Mouse (Mus musculus) hindbrain, embryonic 14.5 days (tissue): ENCODE data around the gene Pecr. TPM values are rescaled to one million over a fixed set of nuclear protein-coding genes. Genes with fewer than 3 reads are reported as not detected.
"Not testable (repeated sequence)": the region's sequence is repeated elsewhere in the genome, so short reads cannot be mapped to it uniquely, and the experiment has no call there.

Source experiments
- ATAC-seq: fragments of 200-750 bp; cut with Nextera tagmentation; 2 replicates; pipeline ENCODE4 v1.8.0; 2017; ENCODE audit warnings: moderate number of reproducible peaks, mild to moderate bottlenecking, moderate TSS enrichment, moderate library complexity; ENCODE audit not compliant: low FRiP score
- DNase-seq: peaks from one replicate; pipeline ENCODE4 v3.0.0-alpha.2; 2015; ENCODE audit warnings: low spot score
- H3K27ac ChIP-seq: fragments of 300-500 bp; sonication (generic); 2 replicates; pipeline ENCODE4 v1.5.1; 2014; ENCODE audit warnings: mild to moderate bottlenecking, moderate library complexity
- H3K27me3 ChIP-seq: fragments of 300-500 bp; sonication (generic); 2 replicates; pipeline ENCODE4 v1.6.1; 2014; ENCODE audit warnings: mild to moderate bottlenecking, low read length, mixed read lengths; ENCODE audit not compliant: control insufficient read depth, insufficient read depth
- H3K36me3 ChIP-seq: fragments of 300-500 bp; sonication (generic); replicated peaks from 2 replicates; pipeline ENCODE4 v1.6.1; 2014; ENCODE audit not compliant: control insufficient read depth, insufficient read depth
- H3K4me1 ChIP-seq: fragments of 300-500 bp; sonication (generic); replicated peaks from 2 replicates; pipeline ENCODE4 v1.6.1; 2014; ENCODE audit warnings: antibody characterized with exemption, low read length, mixed read lengths; ENCODE audit not compliant: control insufficient read depth, insufficient read depth
- H3K4me2 ChIP-seq: fragments of 300-500 bp; sonication (generic); replicated peaks from 2 replicates; pipeline ENCODE4 v1.6.1; 2014; ENCODE audit warnings: mild to moderate bottlenecking, moderate library complexity
- H3K4me3 ChIP-seq: fragments of 300-500 bp; sonication (generic); replicated peaks from 2 replicates; pipeline ENCODE4 v1.5.1; 2014; ENCODE audit warnings: mild to moderate bottlenecking, low read length
- H3K9ac ChIP-seq: fragments of 300-500 bp; sonication (generic); 2 replicates; pipeline ENCODE4 v1.6.1; 2014
- H3K9me3 ChIP-seq: fragments of 300-500 bp; sonication (generic); 2 replicates; pipeline ENCODE4 v1.6.1; 2016; ENCODE audit warnings: low read length; ENCODE audit not compliant: control insufficient read depth
- WGBS: fragments of 180-500 bp; shearing (Covaris S2); extraction: QIAGEN DNeasy Blood & Tissue Kit; methylation state at CpG from one replicate; pipeline ENCODE4 v1.1.7; 2014; 5-methylcytosine and 5-hydroxymethylcytosine counted together
- polyA plus RNA-seq: library from polyadenylated mRNA; unstranded; fragments of >200 nt; fragmentation: Nextera tagmentation; extraction: Ambion mirVana; gene quantifications from 2 replicates; pipeline ENCODE4 v1.2.1, GENCODE M21; 2014

Pecr gene
- polyA plus RNA-seq, 1 experiment from 2014 or later = 7.8 TPM

- 55% methylated on average over 4 of the region's 4 CpGs for WGBS
- Histone ChIP-seq H3K27ac (0 out of 2 replicates have a peak overlapping the region, but pooled peaks have one; percentile 32), H3K9me3 (no peaks in the 10 kb centered on the region), H3K27me3 (0 out of 2 replicates have a peak, but pooled peaks cover 5% of the 10 kb centered on the region), H3K4me3 (no peak overlapping the region), H3K9ac (peak overlapping the region; percentile 60; the same call in 1 of the 2 replicates), H3K4me1 (no peaks in the 10 kb centered on the region), H3K36me3 (no peaks in the 10 kb centered on the region), H3K4me2 (peak overlapping the region; percentile 71; the same call in 1 of the 2 replicates)
- no peak for ATAC-seq
- DNase-seq = no peak
Measured at GRCm38 (mm10) chr1:72226887-72227481, 57.1 kb downstream of the Pecr start.

DNA sequence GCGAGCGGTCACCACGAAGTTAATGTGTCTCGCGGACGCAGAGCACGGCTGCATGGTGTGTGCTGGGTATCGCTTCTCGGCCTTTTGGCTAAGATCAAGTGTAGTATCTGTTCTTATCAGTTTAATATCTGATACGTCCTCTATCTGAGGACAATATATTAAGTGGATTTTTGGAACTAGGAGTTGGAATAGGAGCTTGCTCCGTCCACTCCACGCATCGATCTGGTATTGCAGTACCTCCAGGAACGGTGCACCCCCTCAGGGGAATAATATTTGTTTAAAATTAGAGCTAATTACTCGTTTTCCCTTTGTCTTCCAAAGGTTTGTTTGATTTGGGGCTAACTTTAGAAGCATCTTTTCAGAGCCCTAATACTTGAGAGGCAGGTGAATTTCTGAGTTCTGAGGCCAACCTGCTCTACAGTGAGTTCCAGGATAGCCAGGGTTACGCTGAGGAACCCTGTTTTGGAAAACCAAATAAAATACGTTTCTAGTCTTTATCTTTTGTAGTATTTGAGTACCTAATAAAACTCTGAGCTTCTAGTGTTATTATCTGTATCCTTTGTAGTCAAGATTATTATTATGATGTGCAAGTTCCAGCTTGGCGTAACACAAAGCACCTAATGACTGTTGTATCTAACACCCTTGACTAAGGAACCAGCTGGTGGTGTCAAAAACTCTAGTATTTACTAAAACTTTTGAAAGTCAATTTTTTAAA, 57.8 kb downstream of the Pecr start:
- Histone ChIP-seq H3K4me2 (peak overlapping the region; percentile 71), H3K9me3 (no peaks in the 10 kb centered on the region), H3K27ac (peak overlapping the region; percentile 57; the same call in 1 of the 2 replicates), H3K27me3 (0 out of 2 replicates have a peak, but pooled peaks cover 5% of the 10 kb centered on the region), H3K4me3 (peak overlapping the region; percentile 41), H3K9ac (peak overlapping the region; percentile 60), H3K36me3 (no peaks in the 10 kb centered on the region), H3K4me1 (no peaks in the 10 kb centered on the region)
- DNase-seq (peak; percentile 75), ATAC-seq (peak; percentile 86)
- 2% methylated on average over 10 of the region's 18 CpGs for WGBS

- Histone ChIP-seq H3K4me3 (peak overlapping the region; percentile 41), H3K27ac (peak overlapping the region; percentile 57; the same call in 1 of the 2 replicates), H3K4me2 (peak overlapping the region; percentile 71), H3K9ac (peak overlapping the region; percentile 60)
- H3K9me3 ChIP-seq, H3K27me3 ChIP-seq, H3K4me1 ChIP-seq, H3K36me3 ChIP-seq: not testable (repeated sequence)
- DNase-seq (peak; percentile 87), ATAC-seq (peak; percentile 91)
- 2% methylated on average over 24 of the region's 31 CpGs for WGBS
Measured at GRCm38 (mm10) chr1:72225720-72226171, 58.4 kb downstream of the Pecr start.

DNA sequence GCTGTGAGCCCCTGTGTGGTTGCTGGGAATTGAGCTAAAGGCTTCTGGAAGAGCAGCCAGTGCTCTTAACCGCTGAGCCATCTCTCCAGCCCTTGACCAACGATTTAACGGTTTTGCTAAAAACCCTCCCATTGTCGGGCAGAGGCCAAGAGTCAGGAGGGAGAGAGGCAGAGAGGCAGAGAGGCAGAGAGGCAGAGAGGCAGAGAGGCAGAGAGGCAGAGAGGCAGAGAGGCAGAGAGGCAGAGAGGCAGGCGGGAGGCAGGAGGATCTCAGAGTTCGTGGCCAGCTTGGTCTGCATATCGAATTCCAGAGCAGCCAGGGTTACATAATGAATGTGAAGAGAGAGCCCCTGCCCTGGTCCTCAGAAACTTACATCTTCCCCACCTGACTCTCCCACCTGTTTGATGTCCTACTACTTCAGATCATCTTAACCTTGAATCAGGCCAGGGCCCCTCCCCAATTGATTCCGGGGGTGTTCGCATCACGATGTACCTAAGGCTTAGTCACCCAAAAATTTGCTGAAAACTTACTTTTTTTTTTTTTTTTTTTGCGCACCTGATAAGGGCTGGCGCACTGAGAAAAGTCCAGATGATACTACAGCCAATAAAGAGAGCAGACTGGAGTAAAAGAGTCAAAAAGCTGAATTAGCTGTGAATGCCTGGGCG, 58.9 kb downstream of the Pecr start:
- no peaks in the 10 kb centered on the region for H3K4me1 ChIP-seq
- WGBS = 10% methylated on average over 13 of the region's 13 CpGs
- H3K9me3 ChIP-seq = no peaks in the 10 kb centered on the region
- DNase-seq (no peak), ATAC-seq (no peak)
- no peak overlapping the region; the same call in 1 of the 2 replicates for H3K9ac ChIP-seq
- peak overlapping the region; percentile 41 for H3K4me3 ChIP-seq
- no peaks in the 10 kb centered on the region for H3K36me3 ChIP-seq
- H3K27me3 ChIP-seq = 0 out of 2 replicates have a peak, but pooled peaks cover 5% of the 10 kb centered on the region
- H3K4me2 ChIP-seq = peak overlapping the region; percentile 71
- H3K27ac ChIP-seq = 0 out of 2 replicates have a peak overlapping the region, but pooled peaks have one; percentile 57

DNA sequence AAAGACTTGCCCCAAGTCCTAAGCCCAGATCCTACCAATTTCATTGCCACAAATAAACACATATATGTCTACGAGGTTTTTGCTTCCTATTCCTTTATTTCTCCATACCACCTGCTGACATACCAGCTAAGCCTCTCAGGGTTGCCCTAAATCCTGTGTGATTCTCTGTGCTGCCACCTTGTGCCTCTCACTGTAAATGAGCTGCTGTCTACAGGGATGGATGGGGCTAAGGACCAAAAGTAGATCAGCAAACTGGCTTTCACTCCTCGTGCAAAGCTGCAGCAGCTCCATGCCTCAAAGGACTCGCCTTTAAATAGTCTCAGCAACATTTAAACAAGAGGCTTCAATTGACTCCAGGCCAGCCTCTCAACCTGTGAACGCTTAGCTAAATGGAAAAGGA, 64.1 kb downstream of the Pecr start:
- H3K36me3 ChIP-seq = no peaks in the 10 kb centered on the region
- no peak overlapping the region for H3K4me3 ChIP-seq
- no peaks in the 10 kb centered on the region for H3K9me3 ChIP-seq
- 21% methylated on average over 4 of the region's 4 CpGs for WGBS
- H3K27ac ChIP-seq = no peak overlapping the region
- DNase-seq (peak; percentile 43), ATAC-seq (peak; percentile 39; the same call in 1 of the 2 replicates)
- H3K4me1 ChIP-seq = no peaks in the 10 kb centered on the region
- no peak overlapping the region for H3K4me2 ChIP-seq
- H3K27me3 ChIP-seq = 0 out of 2 replicates have a peak, but pooled peaks cover 5% of the 10 kb centered on the region
- H3K9ac ChIP-seq = no peak overlapping the region

DNA sequence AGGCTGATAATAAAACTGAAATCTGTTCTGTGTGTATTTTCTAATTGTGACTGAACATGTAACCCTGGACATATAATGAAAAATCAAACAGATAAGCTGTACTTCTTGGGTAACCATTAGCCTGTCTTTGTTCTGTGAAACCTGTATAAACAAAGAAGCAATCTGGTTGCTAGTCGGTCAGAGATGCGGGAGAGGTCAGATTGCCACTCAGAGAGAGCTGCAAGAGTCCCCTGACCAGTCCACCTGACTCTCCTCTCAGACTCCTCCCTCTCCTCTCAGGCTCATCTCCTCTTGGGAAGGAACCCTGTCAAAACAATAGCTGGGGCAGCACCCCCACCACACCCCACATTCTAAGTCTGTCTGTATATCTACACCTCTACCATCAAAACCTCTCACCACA, 65.0 kb downstream of the Pecr start:
- ATAC-seq (no peak), DNase-seq (no peak)
- 62% methylated on average over 2 of the region's 2 CpGs for whole genome bisulfite sequencing
- Histone ChIP-seq H3K9ac (no peak overlapping the region), H3K4me3 (no peak overlapping the region), H3K27ac (no peak overlapping the region), H3K4me2 (no peak overlapping the region), H3K9me3 (no peaks in the 10 kb centered on the region), H3K27me3 (0 out of 2 replicates have a peak, but pooled peaks cover under 1% of the 10 kb centered on the region), H3K36me3 (no peaks in the 10 kb centered on the region), H3K4me1 (no peaks in the 10 kb centered on the region)

DNA sequence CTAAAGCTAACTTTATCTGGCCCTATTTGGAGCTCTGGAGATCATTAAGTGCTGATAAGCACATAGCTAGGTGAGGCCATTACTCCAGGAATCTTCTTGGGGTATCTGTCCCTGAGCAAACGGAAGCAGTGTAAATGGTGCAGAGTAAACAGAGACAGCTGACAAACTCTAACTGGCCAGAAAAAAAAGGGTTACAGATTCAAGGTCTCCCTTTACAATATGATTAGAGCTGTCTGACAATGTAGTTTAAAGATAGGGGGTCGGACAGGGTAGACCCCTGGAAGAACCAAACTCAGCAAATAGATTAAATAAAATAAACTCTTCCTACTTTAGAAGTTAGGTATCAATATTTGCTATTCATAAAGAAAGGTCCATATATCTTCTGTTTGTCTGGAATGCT, 65.5 kb downstream of the Pecr start:
- Histone ChIP-seq H3K4me2 (no peak overlapping the region), H3K9me3 (no peaks in the 10 kb centered on the region), H3K4me3 (no peak overlapping the region), H3K27me3 (no peaks in the 10 kb centered on the region), H3K4me1 (no peaks in the 10 kb centered on the region), H3K27ac (no peak overlapping the region), H3K36me3 (no peaks in the 10 kb centered on the region), H3K9ac (no peak overlapping the region)
- WGBS = 84% methylated on average over 2 of the region's 2 CpGs
- ATAC-seq (no peak), DNase-seq (no peak)

DNA sequence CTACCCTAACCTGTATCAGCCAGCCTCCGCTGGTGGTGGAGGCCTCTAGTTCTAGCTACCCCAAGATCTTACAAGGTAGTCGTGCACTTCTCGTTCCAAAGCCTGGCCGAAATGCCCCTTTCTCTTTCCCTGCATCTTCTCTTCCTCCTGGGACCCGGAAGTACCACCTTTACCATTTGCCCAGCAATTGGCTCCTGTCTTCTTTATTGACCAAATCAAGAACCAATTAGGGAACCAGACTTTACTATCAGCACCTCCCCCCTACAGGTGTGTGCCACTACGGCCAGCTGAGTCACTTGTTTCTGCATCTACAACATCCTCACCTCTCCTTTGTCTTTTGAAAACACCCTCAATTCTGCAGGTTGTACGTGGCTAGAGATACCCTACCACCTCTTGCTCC, 67.4 kb downstream of the Pecr start:
- DNase-seq = no peak
- Histone ChIP-seq H3K4me2 (no peak overlapping the region), H3K9ac (no peak overlapping the region), H3K27ac (no peak overlapping the region), H3K4me1 (no peaks in the 10 kb centered on the region; the same call in 1 of the 2 replicates), H3K36me3 (no peaks in the 10 kb centered on the region), H3K4me3 (no peak overlapping the region), H3K27me3 (no peaks in the 10 kb centered on the region), H3K9me3 (no peaks in the 10 kb centered on the region)
- no peak for ATAC-seq
- 89% methylated on average over 7 of the region's 7 CpGs for WGBS

DNA sequence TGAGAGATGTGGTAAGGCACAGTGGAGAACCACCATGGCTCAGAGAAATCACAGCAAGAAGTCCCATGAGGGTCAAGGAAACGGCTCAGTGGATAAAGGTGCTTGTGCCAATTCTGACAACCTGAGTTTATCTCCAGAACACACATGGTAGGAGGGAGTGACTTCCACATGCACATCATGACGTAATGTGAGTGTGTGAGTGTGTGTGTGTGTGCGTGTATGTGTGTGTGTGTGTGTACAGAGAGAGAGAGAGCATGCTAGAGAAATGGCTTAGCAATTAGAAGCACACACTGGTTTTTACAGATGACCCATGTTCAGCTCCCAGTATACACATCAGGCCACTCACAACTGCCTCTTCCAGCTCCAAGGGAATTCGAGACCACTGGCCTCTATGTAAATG, 68.9 kb downstream of the Pecr start:
- no peaks in the 10 kb centered on the region for H3K36me3 ChIP-seq
- no peak for DNase-seq
- no peak for ATAC-seq
- H3K9me3 ChIP-seq = no peaks in the 10 kb centered on the region
- no peaks in the 10 kb centered on the region for H3K27me3 ChIP-seq
- H3K4me2 ChIP-seq = no peak overlapping the region
- WGBS = 90% methylated on average over 4 of the region's 4 CpGs
- no peak overlapping the region for H3K9ac ChIP-seq
- peaks cover 9% of the 10 kb centered on the region; the same call in 1 of the 2 replicates for H3K4me1 ChIP-seq
- H3K4me3 ChIP-seq = no peak overlapping the region
- H3K27ac ChIP-seq = no peak overlapping the region
